Mouse (Mus musculus) mature B cell (primary cell): ENCODE results near the gene Sufu.

Source experiments
- in situ Hi-C: fragments of 300-500 bp; cut with MboI; formaldehyde crosslinking; loops from 2 replicates; pipeline ENCODE4 v1.14.3; 2019

Gene Sufu

GRCm38 (mm10) chr19:46396686-46397435 lies at the start of gene Sufu:
Gene Sufu (plus strand): TSS chr19:46396896.
- in situ Hi-C loops = no loop called here

- in situ Hi-C loops = no loop called here
Observed at GRCm38 (mm10) chr19:46347146-46347545, 49.5 kb upstream of the Sufu start.

GRCm38 (mm10) chr19:46347936-46348668 lies 48.6 kb upstream of the Sufu start:
- in situ Hi-C loops = no loop called here

- in situ Hi-C loops = no loop called here
Observed at GRCm38 (mm10) chr19:46348761-46349458, 47.8 kb upstream of the Sufu start.

GRCm38 (mm10) chr19:46349550-46349949 lies 47.1 kb upstream of the Sufu start:
- in situ Hi-C loops = no loop called here

GRCm38 (mm10) chr19:46350168-46350932 lies 46.3 kb upstream of the Sufu start, which contains the start of gene 2310034G01Rik:
Gene 2310034G01Rik (minus strand): TSS chr19:46350302.
- in situ Hi-C loops = no loop called here

- in situ Hi-C loops = no loop called here
Observed at GRCm38 (mm10) chr19:46356701-46357138, 40.0 kb upstream of the Sufu start.

GRCm38 (mm10) chr19:46357344-46358280 lies 39.1 kb upstream of the Sufu start:
- in situ Hi-C loops = no loop called here

- in situ Hi-C loops = no loop called here
Observed at GRCm38 (mm10) chr19:46358381-46358780, 38.3 kb upstream of the Sufu start.

GRCm38 (mm10) chr19:46362104-46362503 lies 34.6 kb upstream of the Sufu start:
- in situ Hi-C loops = no loop called here

- in situ Hi-C loops = no loop called here
Observed at GRCm38 (mm10) chr19:46363294-46364009, 33.2 kb upstream of the Sufu start.

GRCm38 (mm10) chr19:46367798-46368590 lies 28.7 kb upstream of the Sufu start:
- in situ Hi-C loops = no loop called here

GRCm38 (mm10) chr19:46369204-46369603 lies 27.5 kb upstream of the Sufu start:
- in situ Hi-C loops = no loop called here

- in situ Hi-C loops = no loop called here
Observed at GRCm38 (mm10) chr19:46374477-46375088, 22.1 kb upstream of the Sufu start.

- in situ Hi-C loops = no loop called here
Observed at GRCm38 (mm10) chr19:46375489-46375888, 21.2 kb upstream of the Sufu start.

- in situ Hi-C loops = no loop called here
Observed at GRCm38 (mm10) chr19:46375891-46376290, 20.8 kb upstream of the Sufu start.

- in situ Hi-C loops = no loop called here
Observed at GRCm38 (mm10) chr19:46382275-46382674, 14.4 kb upstream of the Sufu start.

- in situ Hi-C loops = no loop called here
Observed at GRCm38 (mm10) chr19:46389872-46390271, 6.8 kb upstream of the Sufu start.

- in situ Hi-C loops = no loop called here
Observed at GRCm38 (mm10) chr19:46392018-46392417, 4.7 kb upstream of the Sufu start.
